Mouse (Mus musculus) NIH3T3 (cell line): ENCODE data around the gene Xxylt1.
"Not testable (repeated sequence)": the region's sequence is repeated elsewhere in the genome, so short reads cannot be mapped to it uniquely, and the experiment has no call there.

Experiments used
- DNase-seq: peaks from one replicate; pipeline ENCODE4 v3.0.0-alpha.2; 2012; ENCODE audit warnings: low read depth

Xxylt1 gene

GRCm38 (mm10) chr16:31024221-31024620 lies 57.0 kb downstream of the Xxylt1 start:
- DNase-seq: no peak

GRCm38 (mm10) chr16:31023803-31024202 lies 57.4 kb downstream of the Xxylt1 start:
- no peak for DNase-seq

GRCm38 (mm10) chr16:31022287-31022686 lies 58.9 kb downstream of the Xxylt1 start:
- DNase-seq: no peak

GRCm38 (mm10) chr16:31019514-31019913 lies 61.7 kb downstream of the Xxylt1 start:
- peak; percentile 24 for DNase-seq

GRCm38 (mm10) chr16:31017687-31018413 lies 63.4 kb downstream of the Xxylt1 start:
- DNase-seq: no peak

- DNase-seq: no peak
These were observed 64.6 kb downstream of the Xxylt1 start for GRCm38 (mm10) chr16:31016669-31017068.

GRCm38 (mm10) chr16:31016169-31016568 lies 65.1 kb downstream of the Xxylt1 start:
- peak; percentile 30 for DNase-seq

- no peak for DNase-seq
These were observed 66.0 kb downstream of the Xxylt1 start for GRCm38 (mm10) chr16:31015271-31015670.

- no peak for DNase-seq
These were observed 69.0 kb downstream of the Xxylt1 start for GRCm38 (mm10) chr16:31012236-31012635.

- no peak for DNase-seq
These were observed 70.8 kb downstream of the Xxylt1 start for GRCm38 (mm10) chr16:31010443-31010842.

GRCm38 (mm10) chr16:31008326-31008725 lies 72.9 kb downstream of the Xxylt1 start:
- DNase-seq: peak; percentile 55

GRCm38 (mm10) chr16:31007582-31007981 lies 73.7 kb downstream of the Xxylt1 start:
- DNase-seq: peak; percentile 42

GRCm38 (mm10) chr16:31005693-31006092 lies 75.5 kb downstream of the Xxylt1 start:
- no peak for DNase-seq

GRCm38 (mm10) chr16:31004321-31004682 lies 76.9 kb downstream of the Xxylt1 start:
- no peak for DNase-seq

- DNase-seq: not testable (repeated sequence)
These were observed 77.5 kb downstream of the Xxylt1 start for GRCm38 (mm10) chr16:31003592-31004320.

GRCm38 (mm10) chr16:31002926-31003325 lies 78.3 kb downstream of the Xxylt1 start:
- DNase-seq: no peak

GRCm38 (mm10) chr16:31002117-31002516 lies 79.1 kb downstream of the Xxylt1 start:
- no peak for DNase-seq

GRCm38 (mm10) chr16:30998711-30999110 lies 82.5 kb downstream of the Xxylt1 start:
- DNase-seq: no peak

GRCm38 (mm10) chr16:30998048-30998447 lies 83.2 kb downstream of the Xxylt1 start:
- no peak for DNase-seq

- no peak for DNase-seq
These were observed 85.8 kb downstream of the Xxylt1 start for GRCm38 (mm10) chr16:30995446-30995845.

- DNase-seq: no peak
These were observed 86.4 kb downstream of the Xxylt1 start for GRCm38 (mm10) chr16:30994881-30995280.

GRCm38 (mm10) chr16:30994296-30994695 lies 86.9 kb downstream of the Xxylt1 start:
- DNase-seq: no peak

- no peak for DNase-seq
These were observed 88.7 kb downstream of the Xxylt1 start for GRCm38 (mm10) chr16:30992568-30992967.

- no peak for DNase-seq
These were observed 90.6 kb downstream of the Xxylt1 start for GRCm38 (mm10) chr16:30990661-30991060.
